Mouse (Mus musculus) right cerebral cortex, postnatal 25 days (tissue): ENCODE data around the gene Ttc28.

ENCODE experiments used
- DNase-seq: peaks from one replicate; pipeline ENCODE4 v3.0.0; 2022

The Ttc28 gene

GRCm38 (mm10) chr5:110967483-110968055 lies 88.0 kb downstream of the Ttc28 start:
- DNase-seq, result no peak

GRCm38 (mm10) chr5:110968566-110968965 lies 89.0 kb downstream of the Ttc28 start:
- DNase-seq, result no peak

- DNase-seq, result no peak
Measured at GRCm38 (mm10) chr5:110970162-110970780, 90.7 kb downstream of the Ttc28 start.

- DNase-seq, result no peak
Measured at GRCm38 (mm10) chr5:110976721-110977120, 97.1 kb downstream of the Ttc28 start.

GRCm38 (mm10) chr5:110977796-110978195 lies 98.2 kb downstream of the Ttc28 start:
- no peak for DNase-seq

- DNase-seq, result peak; percentile 66
Measured at GRCm38 (mm10) chr5:110978461-110978860, 98.9 kb downstream of the Ttc28 start.

GRCm38 (mm10) chr5:110979011-110979860 lies 99.6 kb downstream of the Ttc28 start:
- peak; percentile 50 for DNase-seq

- peak; percentile 31 for DNase-seq
Measured at GRCm38 (mm10) chr5:110979861-110980346, 100.3 kb downstream of the Ttc28 start.

GRCm38 (mm10) chr5:110980576-110980975 lies 101.0 kb downstream of the Ttc28 start:
- DNase-seq, result no peak

GRCm38 (mm10) chr5:110982436-110982835 lies 102.8 kb downstream of the Ttc28 start:
- no peak for DNase-seq

- no peak for DNase-seq
Measured at GRCm38 (mm10) chr5:110984136-110984681, 104.6 kb downstream of the Ttc28 start.

- peak; percentile 23 for DNase-seq
Measured at GRCm38 (mm10) chr5:110996835-110997539, 117.4 kb downstream of the Ttc28 start.

- DNase-seq, result no peak
Measured at GRCm38 (mm10) chr5:110997692-110998091, 118.1 kb downstream of the Ttc28 start.

GRCm38 (mm10) chr5:110998298-110998697 lies 118.7 kb downstream of the Ttc28 start:
- DNase-seq, result no peak

GRCm38 (mm10) chr5:111000953-111001352 lies 121.3 kb downstream of the Ttc28 start:
- no peak for DNase-seq

GRCm38 (mm10) chr5:111003220-111003619 lies 123.6 kb downstream of the Ttc28 start:
- no peak for DNase-seq

GRCm38 (mm10) chr5:111003750-111004149 lies 124.1 kb downstream of the Ttc28 start:
- DNase-seq, result no peak

GRCm38 (mm10) chr5:111006272-111007135 lies 126.9 kb downstream of the Ttc28 start:
- DNase-seq, result no peak

GRCm38 (mm10) chr5:111007136-111007500 lies 127.5 kb downstream of the Ttc28 start:
- no peak for DNase-seq

GRCm38 (mm10) chr5:111007900-111008299 lies 128.3 kb downstream of the Ttc28 start:
- DNase-seq, result no peak

GRCm38 (mm10) chr5:111008431-111008830 lies 128.8 kb downstream of the Ttc28 start:
- DNase-seq, result no peak

GRCm38 (mm10) chr5:111011271-111011670 lies 131.7 kb downstream of the Ttc28 start:
- no peak for DNase-seq
